Mouse (Mus musculus) left cerebral cortex, adult 18-20 months (tissue): Measurements from ENCODE around the gene 2310009B15Rik. TPM values are rescaled to one million over a fixed set of nuclear protein-coding genes. Genes with fewer than 3 reads are reported as not detected.
A peak's percentile ranks its signal among the peaks of the same experiment; 100 is the strongest.

ENCODE experiments used
- DNase-seq, 2 experiments: peaks; one replicate each; pipeline ENCODE4 v3.0.0; 2021 to 2022; ENCODE audit warnings: low spot score in 2 of 2, mixed read lengths in 1 of 2
- total RNA-seq, 2 experiments: library from RNA; stranded (reverse); gene quantifications; 2 replicates each; pipeline ENCODE4 v1.2.3; 2021

The 2310009B15Rik gene
- total RNA-seq, 2 experiments from 2014 or later, result 12.6 to 15.8 TPM

- DNase-seq, result no peak
Observed at GRCm38 (mm10) chr1:138843361-138844091, 13.1 kb downstream of the 2310009B15Rik start.

GRCm38 (mm10) chr1:138842756-138843155 is 13.9 kb downstream of the 2310009B15Rik start:
- DNase-seq, result no peak

GRCm38 (mm10) chr1:138842315-138842714 is 14.3 kb downstream of the 2310009B15Rik start:
- DNase-seq, result no peak

GRCm38 (mm10) chr1:138841306-138842095 is 15.2 kb downstream of the 2310009B15Rik start:
- no peak for DNase-seq

GRCm38 (mm10) chr1:138840440-138841305 is 16.0 kb downstream of the 2310009B15Rik start:
- DNase-seq, result no peak

- no peak for DNase-seq
Observed at GRCm38 (mm10) chr1:138839809-138840430, 16.7 kb downstream of the 2310009B15Rik start.

GRCm38 (mm10) chr1:138839291-138839690 is 17.4 kb downstream of the 2310009B15Rik start:
- DNase-seq, result no peak

GRCm38 (mm10) chr1:138837786-138838743 is 18.6 kb downstream of the 2310009B15Rik start:
- DNase-seq, result no peak

GRCm38 (mm10) chr1:138835355-138835900 is 21.2 kb downstream of the 2310009B15Rik start:
- DNase-seq, result peak in 1 of 2 experiments; percentile 42

GRCm38 (mm10) chr1:138831309-138831708 is 25.3 kb downstream of the 2310009B15Rik start:
- DNase-seq, result no peak

- no peak for DNase-seq
Observed at GRCm38 (mm10) chr1:138826841-138827240, 29.8 kb downstream of the 2310009B15Rik start.

GRCm38 (mm10) chr1:138822985-138823322 is 33.7 kb downstream of the 2310009B15Rik start:
- no peak for DNase-seq

- no peak for DNase-seq
Observed at GRCm38 (mm10) chr1:138822255-138822984, 34.2 kb downstream of the 2310009B15Rik start.

Other genes with a start within 250 kb of the 2310009B15Rik start
- gene Nek7, start 236.7 kb downstream of the 2310009B15Rik start, total RNA-seq, result 10 to 100 TPM; 35.6 to 37.0 TPM
- gene Lhx9, start 8.3 kb downstream of the 2310009B15Rik start, total RNA-seq, result under 1 TPM; 0.70 to 1.00 TPM
- gene Dennd1b, start 106.6 kb upstream of the 2310009B15Rik start, total RNA-seq, result 10 to 100 TPM; 52.9 to 53.9 TPM